ENCODE assay signal across 21 mouse cellular contexts in genomic region chr4:82608768-82609610, GRCm38 (mm10).
DNase-seq lines count a peak whose midpoint lies in the region; ATAC-seq and TF ChIP-seq lines count a peak whose summit lies in the region.
"Had no signal": no experiment of that assay in that cellular context is flagged by ENCODE, and none has a peak within 500 bp of the region (broad histone marks: within the 10 kb centered on the region; RNA-seq: fewer than 3 reads in every experiment).

No protein-coding gene starts in this region.

- H3K27ac ChIP-seq in kidney, embryonic 14.5 days (ENCODE audit: low read depth, low read length) = peak overlapping the region; percentile 34; the same call in 1 of the 2 replicates
- H3K27ac ChIP-seq in lung, postnatal 0 days (ENCODE audit: low read length) = no peak overlapping the region
- H3K27ac ChIP-seq in forebrain, embryonic 15.5 days (replicated peaks) = no peak overlapping the region
- H3K27ac ChIP-seq: hindbrain, embryonic 13.5 days; limb, embryonic 12.5 days; liver, embryonic 12.5 days; neural tube, embryonic 12.5 days had no signal

- TF ChIP-seq EP300 in lung, postnatal 0 days (IDR thresholded peaks at IDR 0.05) = peak; percentile 33; the same call in 1 of the 2 replicates

- no peak for TF ChIP-seq CTCF in lung, postnatal 0 days (IDR thresholded peaks at IDR 0.05)

- peaks cover 25% of the 10 kb centered on the region; the same call in 1 of the 2 replicates for H3K4me1 ChIP-seq in kidney, embryonic 14.5 days (ENCODE audit: control insufficient read depth, insufficient read depth, low read length)
- no peaks in the 10 kb centered on the region for H3K4me1 ChIP-seq in lung, postnatal 0 days (ENCODE audit: insufficient read depth, low read depth, low read length)
- H3K4me1 ChIP-seq in forebrain, embryonic 15.5 days = peaks cover 25% of the 10 kb centered on the region
- H3K4me1 ChIP-seq: liver, embryonic 12.5 days had no signal

- peak; percentile 60 for DNase-seq in gastrocnemius, adult 18-20 months (ENCODE audit: low spot score)
- DNase-seq in gastrocnemius, adult 8-10 months (ENCODE audit: low spot score in 2 of 2) = no peak
- no peak for DNase-seq in kidney, postnatal 25 days
- DNase-seq in lung, postnatal 0 days (ENCODE audit: low spot score) = no peak
- DNase-seq in lung, postnatal 4 days = no peak
- DNase-seq: adrenal gland, postnatal 36 days; cerebellum, adult 11-12 months; cerebellum, postnatal 14 days; lung, postnatal 14 days; right cerebral cortex, adult 18-20 months; spleen, adult 18-20 months; thymus, postnatal 25 days had no signal

- H3K9ac ChIP-seq in kidney, embryonic 14.5 days (ENCODE audit: low read depth, low read length) = no peak overlapping the region
- no peak overlapping the region for H3K9ac ChIP-seq in lung, postnatal 0 days (replicated peaks; ENCODE audit: low read depth)
- H3K9ac ChIP-seq in forebrain, embryonic 15.5 days (replicated peaks) = no peak overlapping the region
- H3K9ac ChIP-seq: hindbrain, embryonic 13.5 days; limb, embryonic 12.5 days; liver, embryonic 12.5 days; neural tube, embryonic 12.5 days had no signal

- no peaks in the 10 kb centered on the region for H3K36me3 ChIP-seq in kidney, embryonic 14.5 days (ENCODE audit: control insufficient read depth, insufficient read depth, low read length)
- no peaks in the 10 kb centered on the region for H3K36me3 ChIP-seq in lung, postnatal 0 days (ENCODE audit: insufficient read depth, low read length)
- H3K36me3 ChIP-seq in forebrain, embryonic 15.5 days = no peaks in the 10 kb centered on the region
- H3K36me3 ChIP-seq: G1E; hindbrain, embryonic 13.5 days; limb, embryonic 12.5 days; liver, embryonic 12.5 days; neural tube, embryonic 12.5 days had no signal

- H3K27me3 ChIP-seq in kidney, embryonic 14.5 days (ENCODE audit: control insufficient read depth, insufficient read depth, low read length) = no peaks in the 10 kb centered on the region
- H3K27me3 ChIP-seq in lung, postnatal 0 days (replicated peaks; ENCODE audit: insufficient read depth, low read length) = no peaks in the 10 kb centered on the region
- H3K27me3 ChIP-seq in forebrain, embryonic 15.5 days = no peaks in the 10 kb centered on the region
- H3K27me3 ChIP-seq: hindbrain, embryonic 13.5 days; limb, embryonic 12.5 days; liver, embryonic 12.5 days; neural tube, embryonic 12.5 days had no signal

- ATAC-seq in kidney, embryonic 14.5 days (ENCODE audit: low FRiP score, low TSS enrichment) = peak; percentile 80
- ATAC-seq in lung, postnatal 0 days = 0 out of 2 replicates have a peak, but pooled peaks have one; percentile 19
- no peak for ATAC-seq in forebrain, embryonic 15.5 days (replicated peaks)
- ATAC-seq: inflammation-experienced regulatory T-cells, adult 6 months; liver, embryonic 12.5 days had no signal

- 22% methylated on average over 9 of the region's 9 CpGs for WGBS in kidney, embryonic 14.5 days
- WGBS in lung, postnatal 0 days = 58% methylated on average over 9 of the region's 9 CpGs
- 86% methylated on average over 9 of the region's 9 CpGs for WGBS in forebrain, embryonic 15.5 days

- H3K4me2 ChIP-seq in kidney, embryonic 14.5 days (replicated peaks; ENCODE audit: low read depth, low read length) = no peak overlapping the region
- no peak overlapping the region for H3K4me2 ChIP-seq in lung, postnatal 0 days (replicated peaks; ENCODE audit: low read depth, low read length)
- no peak overlapping the region for H3K4me2 ChIP-seq in forebrain, embryonic 15.5 days (replicated peaks)
- H3K4me2 ChIP-seq: heart, embryonic 11.5 days; hindbrain, embryonic 13.5 days; limb, embryonic 12.5 days; liver, embryonic 12.5 days; neural tube, embryonic 12.5 days had no signal

- H3K9me3 ChIP-seq in kidney, embryonic 14.5 days (ENCODE audit: control insufficient read depth, low read length) = no peaks in the 10 kb centered on the region
- no peaks in the 10 kb centered on the region for H3K9me3 ChIP-seq in lung, postnatal 0 days (ENCODE audit: low read length)
- no peaks in the 10 kb centered on the region for H3K9me3 ChIP-seq in forebrain, embryonic 15.5 days
- H3K9me3 ChIP-seq: hindbrain, embryonic 13.5 days; limb, embryonic 12.5 days; liver, embryonic 12.5 days; neural tube, embryonic 12.5 days had no signal

- H3K4me3 ChIP-seq in kidney, embryonic 14.5 days (ENCODE audit: low read length) = no peak overlapping the region
- no peak overlapping the region for H3K4me3 ChIP-seq in lung, postnatal 0 days (ENCODE audit: low read depth, low read length)
- no peak overlapping the region for H3K4me3 ChIP-seq in forebrain, embryonic 15.5 days
- H3K4me3 ChIP-seq: hindbrain, embryonic 13.5 days; limb, embryonic 12.5 days; liver, embryonic 12.5 days; neural tube, embryonic 12.5 days had no signal
